Mouse (Mus musculus) brain, embryonic 14.5 days (tissue): Measurements from ENCODE around the gene Helq.

Experiments
- CTCF ChIP-seq: fragments of 200-500 bp; IDR thresholded peaks from 2 replicates; pipeline ENCODE4 v1.5.1; 2012; ENCODE audit warnings: inconsistent platforms, mild to moderate bottlenecking, moderate library complexity, borderline replicate concordance; ENCODE audit not compliant: insufficient read depth, insufficient read length; ENCODE audit errors: extremely low read depth
- POLR2A ChIP-seq: fragments of 200-500 bp; IDR thresholded peaks from 2 replicates; pipeline ENCODE4 v1.6.1; 2012; ENCODE audit warnings: mild to moderate bottlenecking, inconsistent platforms, borderline replicate concordance; ENCODE audit not compliant: poor library complexity, insufficient read depth, insufficient read length, severe bottlenecking; ENCODE audit errors: extremely low read depth

GRCm38 (mm10) chr5:100847143-100847542 lies 48.7 kb upstream of the Helq start:
- TF ChIP-seq CTCF (no peak), POLR2A (no peak)
